Comparison of ENCODE assay signal across 16 mouse cellular contexts in genomic region chr11:56751918-56752317, GRCm38 (mm10).
DNase-seq lines count a peak whose midpoint lies in the region; TF ChIP-seq lines count a peak whose summit lies in the region.
"Had no signal": no experiment of that assay in that cellular context is flagged by ENCODE, and none has a peak within 500 bp of the region (broad histone marks: within the 10 kb centered on the region; RNA-seq: fewer than 3 reads in every experiment).

No protein-coding gene starts in this region.

- intact Hi-C loops in heart, postnatal 25 days (cut with DNase I) = no loop called here

- no peak for TF ChIP-seq CTCF in layer of hippocampus, adult 2 months (conservative IDR thresholded peaks at IDR 0.05)

- H3K27ac ChIP-seq in layer of hippocampus, adult 2 months = peak overlapping the region; percentile 82
- H3K27ac ChIP-seq: hindbrain, embryonic 10.5 days; kidney, embryonic 15.5 days; lung, embryonic 15.5 days had no signal

- peak; percentile 0 for DNase-seq in adrenal gland, adult 8-10 months
- no peak for DNase-seq in adrenal gland, postnatal 25 days
- DNase-seq in layer of hippocampus, adult 2 months (ENCODE audit: low spot score in 2 of 2) = no peak
- no peak for DNase-seq in layer of hippocampus, adult 9-11 months
- DNase-seq in heart, postnatal 25 days (ENCODE audit: low spot score) = peak; percentile 1
- DNase-seq in retina, adult 2 months (ENCODE audit: low read depth, low spot score) = peak; percentile 43
- no peak for DNase-seq in MN1 (ENCODE audit: low spot score)
- no peak for DNase-seq in gastrocnemius, postnatal 4 days (ENCODE audit: low spot score in 2 of 2)
- DNase-seq: cerebellum, adult 8-10 months; gastrocnemius, postnatal 10 days; liver; right cerebral cortex, postnatal 14 days had no signal

- no peak overlapping the region for H3K4me3 ChIP-seq in layer of hippocampus, adult 2 months
- H3K4me3 ChIP-seq: hindbrain, embryonic 10.5 days; kidney, embryonic 15.5 days; lung, embryonic 15.5 days; myocyte had no signal

Comparison
In these comparisons a context has a peak if more than half of its experiments do, and no peak if none do; other contexts are left out.
1. DNase-seq: peak in adrenal gland, adult 8-10 months (single experiment), heart, postnatal 25 days (single experiment) and retina, adult 2 months (single experiment); none in adrenal gland, postnatal 25 days (single experiment), layer of hippocampus, adult 2 months (0 of 2), layer of hippocampus, adult 9-11 months (single experiment), MN1 (single experiment) and gastrocnemius, postnatal 4 days (0 of 2).